Mouse (Mus musculus): ENCODE data around the gene Robo2. TPM values are rescaled to one million over a fixed set of nuclear protein-coding genes. Genes with fewer than 3 reads are reported as not detected.

Robo2 gene
- polyA plus RNA-seq, 1 experiment from 2014 or later, result 60.7 TPM

DNA sequence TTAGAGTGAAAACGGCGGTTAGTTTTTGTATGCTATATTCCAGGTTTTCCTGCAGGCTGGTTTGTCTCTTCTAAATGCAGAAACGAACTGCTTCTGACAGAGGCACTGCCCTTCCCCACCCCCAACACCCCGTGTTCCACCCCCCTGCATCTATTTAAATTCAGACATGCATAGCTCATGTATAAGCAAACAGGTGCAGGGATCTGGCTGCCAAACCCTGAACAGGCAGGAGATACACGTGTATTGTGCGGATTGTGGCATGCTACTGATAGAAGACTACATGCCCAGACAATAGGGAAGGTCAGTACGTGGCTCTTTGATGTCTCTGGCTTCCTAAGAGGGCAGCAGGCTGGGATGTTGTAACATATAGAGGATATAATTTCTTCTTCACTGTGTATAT, 95.5 kb downstream of the Robo2 start:
- Histone ChIP-seq H3K27me3 (no peaks in the 10 kb centered on the region), H3K4me2 (replicated peaks) (no peak overlapping the region), H3K27ac (replicated peaks) (no peak overlapping the region), H3K9me3 (no peaks in the 10 kb centered on the region), H3K36me3 (no peaks in the 10 kb centered on the region), H3K4me1 (0 out of 2 replicates have a peak, but pooled peaks cover 3% of the 10 kb centered on the region), H3K4me3 (no peak overlapping the region), H3K9ac (replicated peaks) (no peak overlapping the region)
- ATAC-seq (ENCODE audit: low FRiP score, low read depth), result peak; percentile 66; the same call in 1 of the 2 replicates
- WGBS, result 50% methylated on average over 7 of the region's 7 CpGs

DNA sequence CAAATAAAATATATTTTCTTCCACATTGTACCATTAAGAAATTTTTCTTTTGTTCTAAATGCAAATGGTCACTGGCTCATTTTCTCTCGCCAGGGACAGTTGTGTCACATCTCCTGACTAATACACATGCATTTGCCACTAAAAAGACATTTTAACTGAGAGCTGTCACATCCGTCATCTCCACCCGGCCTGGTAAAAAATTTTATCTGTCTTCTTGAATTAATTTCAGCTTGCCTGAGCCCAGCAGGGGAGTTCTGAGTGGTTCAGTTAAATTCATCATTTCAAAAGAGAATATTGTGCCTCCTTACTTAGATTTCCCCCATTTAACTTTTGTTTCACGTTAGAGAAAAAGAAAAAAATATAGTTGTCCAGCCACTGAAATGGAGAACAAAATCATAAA, 98.4 kb downstream of the Robo2 start:
- H3K4me2 ChIP-seq (replicated peaks), result no peak overlapping the region
- H3K36me3 ChIP-seq, result no peaks in the 10 kb centered on the region
- no peaks in the 10 kb centered on the region for H3K27me3 ChIP-seq
- 0 out of 2 replicates have a peak, but pooled peaks cover 3% of the 10 kb centered on the region for H3K4me1 ChIP-seq
- no peak overlapping the region for H3K27ac ChIP-seq (replicated peaks)
- no peak for ATAC-seq (ENCODE audit: low FRiP score, low read depth)
- 39% methylated on average over 4 of the region's 4 CpGs for WGBS
- no peaks in the 10 kb centered on the region for H3K9me3 ChIP-seq
- H3K4me3 ChIP-seq, result no peak overlapping the region
- no peak overlapping the region for H3K9ac ChIP-seq (replicated peaks)

DNA sequence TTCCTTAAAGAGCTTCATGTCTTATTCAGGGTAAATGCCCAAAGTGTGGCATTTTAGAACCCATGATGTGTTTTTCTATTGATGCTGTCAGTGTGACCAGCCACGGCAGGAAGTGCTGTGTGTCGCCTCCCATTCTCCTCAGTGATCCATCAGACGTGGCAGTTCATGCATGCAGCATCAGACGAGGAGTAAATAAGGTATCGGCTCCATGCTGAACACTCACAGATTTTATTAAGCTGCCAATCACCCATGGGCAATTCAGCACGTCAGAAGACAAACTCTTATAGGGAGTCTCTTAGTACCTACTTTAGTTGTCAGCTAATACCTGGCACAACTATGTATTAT, 104.1 kb downstream of the Robo2 start:
- no peak overlapping the region for H3K4me3 ChIP-seq
- H3K4me2 ChIP-seq (replicated peaks), result no peak overlapping the region
- no peaks in the 10 kb centered on the region for H3K36me3 ChIP-seq
- no peaks in the 10 kb centered on the region for H3K4me1 ChIP-seq
- H3K27me3 ChIP-seq, result no peaks in the 10 kb centered on the region
- H3K27ac ChIP-seq (replicated peaks), result no peak overlapping the region
- H3K9me3 ChIP-seq, result no peaks in the 10 kb centered on the region
- no peak overlapping the region for H3K9ac ChIP-seq (replicated peaks)
- 44% methylated on average over 6 of the region's 6 CpGs for WGBS
- ATAC-seq (ENCODE audit: low FRiP score, low read depth), result no peak

DNA sequence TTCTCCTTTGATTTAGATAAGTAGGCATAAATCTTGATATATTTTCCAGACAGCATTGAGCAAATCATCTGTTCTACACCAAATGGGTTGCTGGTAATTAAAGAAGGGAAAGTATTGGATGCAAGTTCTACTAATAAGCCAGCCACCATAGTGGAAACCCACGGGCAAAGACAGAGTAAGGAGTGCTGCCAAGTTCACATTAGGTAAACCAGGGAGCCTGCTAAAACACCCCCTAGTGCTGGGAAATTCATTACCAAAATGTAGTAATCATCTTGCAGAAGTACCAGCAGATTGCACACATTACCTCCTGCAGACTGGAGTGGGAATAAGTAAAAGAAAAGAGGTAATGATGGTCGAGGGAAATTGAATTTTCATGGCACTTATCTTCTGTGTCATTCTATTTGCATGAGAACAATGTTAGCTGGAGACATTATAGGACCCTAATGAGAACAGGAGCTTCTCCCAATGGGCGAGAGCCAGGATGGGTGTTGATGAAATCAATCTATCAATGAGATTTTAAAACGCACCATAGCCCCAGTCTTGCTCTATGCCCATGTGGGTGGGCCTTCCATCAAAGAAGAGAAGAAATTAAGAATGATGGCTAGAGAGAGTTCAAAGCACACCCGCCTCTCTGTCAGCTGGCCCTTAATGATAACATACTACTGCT, 104.6 kb downstream of the Robo2 start:
- Histone ChIP-seq H3K27me3 (no peaks in the 10 kb centered on the region), H3K9ac (replicated peaks) (no peak overlapping the region), H3K36me3 (no peaks in the 10 kb centered on the region), H3K9me3 (no peaks in the 10 kb centered on the region), H3K4me1 (no peaks in the 10 kb centered on the region), H3K4me3 (no peak overlapping the region), H3K4me2 (replicated peaks) (no peak overlapping the region), H3K27ac (replicated peaks) (no peak overlapping the region)
- WGBS, result 62% methylated on average over 5 of the region's 5 CpGs
- no peak for ATAC-seq (ENCODE audit: low FRiP score, low read depth)

DNA sequence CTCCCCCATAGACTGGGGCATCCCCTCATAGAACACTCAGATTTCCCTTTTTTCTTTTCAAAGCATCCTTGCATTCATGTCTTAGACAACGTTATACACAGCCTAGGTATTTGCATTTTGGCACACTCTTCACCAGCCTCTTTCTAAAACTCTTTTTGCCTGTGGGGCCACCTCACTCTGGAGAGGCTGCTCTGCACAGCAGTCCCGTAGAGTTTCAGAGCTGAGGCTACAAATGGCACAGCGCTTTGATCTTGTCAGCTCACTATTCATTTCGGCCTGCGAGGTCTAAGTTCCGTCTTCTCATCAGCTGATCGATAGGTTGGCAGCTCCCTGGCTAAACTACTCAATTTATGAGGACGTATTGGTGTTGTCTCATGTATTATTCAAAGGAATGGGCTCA, 123.7 kb downstream of the Robo2 start:
- ATAC-seq (ENCODE audit: low FRiP score, low read depth), result no peak; the same call in 1 of the 2 replicates
- H3K36me3 ChIP-seq, result no peaks in the 10 kb centered on the region
- H3K4me3 ChIP-seq, result no peak overlapping the region
- H3K27me3 ChIP-seq, result no peaks in the 10 kb centered on the region
- H3K9me3 ChIP-seq, result no peaks in the 10 kb centered on the region
- H3K27ac ChIP-seq (replicated peaks), result no peak overlapping the region
- H3K4me2 ChIP-seq (replicated peaks), result no peak overlapping the region
- no peak overlapping the region for H3K9ac ChIP-seq (replicated peaks)
- 64% methylated on average over 8 of the region's 8 CpGs for WGBS
- peaks cover 8% of the 10 kb centered on the region; the same call in 1 of the 2 replicates for H3K4me1 ChIP-seq

DNA sequence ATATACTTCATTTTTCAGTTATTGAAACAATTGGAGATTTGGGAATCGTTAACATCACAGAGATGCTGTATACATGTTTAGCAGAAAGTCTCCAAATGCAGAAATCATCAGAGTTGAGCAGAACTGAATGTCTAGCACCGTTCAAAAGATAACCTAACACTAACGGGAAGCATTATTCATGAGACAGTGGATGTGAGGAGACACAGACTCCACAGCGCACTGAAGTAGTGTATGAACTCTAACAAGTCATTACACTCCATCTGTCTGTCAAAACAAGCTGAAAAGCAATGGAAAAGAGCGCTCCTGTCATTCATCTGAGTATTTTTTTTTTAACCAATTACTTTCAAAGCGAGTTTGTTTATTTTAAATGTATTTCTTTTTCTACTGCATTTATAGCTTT, 129.1 kb downstream of the Robo2 start:
- no peak for ATAC-seq (ENCODE audit: low FRiP score, low read depth)
- Histone ChIP-seq H3K27ac (replicated peaks) (no peak overlapping the region), H3K4me2 (replicated peaks) (no peak overlapping the region), H3K4me1 (peaks cover under 1% of the 10 kb centered on the region; the same call in 1 of the 2 replicates), H3K36me3 (no peaks in the 10 kb centered on the region), H3K9ac (replicated peaks) (no peak overlapping the region), H3K9me3 (no peaks in the 10 kb centered on the region), H3K27me3 (no peaks in the 10 kb centered on the region), H3K4me3 (no peak overlapping the region)
- 78% methylated on average over 6 of the region's 6 CpGs for WGBS

DNA sequence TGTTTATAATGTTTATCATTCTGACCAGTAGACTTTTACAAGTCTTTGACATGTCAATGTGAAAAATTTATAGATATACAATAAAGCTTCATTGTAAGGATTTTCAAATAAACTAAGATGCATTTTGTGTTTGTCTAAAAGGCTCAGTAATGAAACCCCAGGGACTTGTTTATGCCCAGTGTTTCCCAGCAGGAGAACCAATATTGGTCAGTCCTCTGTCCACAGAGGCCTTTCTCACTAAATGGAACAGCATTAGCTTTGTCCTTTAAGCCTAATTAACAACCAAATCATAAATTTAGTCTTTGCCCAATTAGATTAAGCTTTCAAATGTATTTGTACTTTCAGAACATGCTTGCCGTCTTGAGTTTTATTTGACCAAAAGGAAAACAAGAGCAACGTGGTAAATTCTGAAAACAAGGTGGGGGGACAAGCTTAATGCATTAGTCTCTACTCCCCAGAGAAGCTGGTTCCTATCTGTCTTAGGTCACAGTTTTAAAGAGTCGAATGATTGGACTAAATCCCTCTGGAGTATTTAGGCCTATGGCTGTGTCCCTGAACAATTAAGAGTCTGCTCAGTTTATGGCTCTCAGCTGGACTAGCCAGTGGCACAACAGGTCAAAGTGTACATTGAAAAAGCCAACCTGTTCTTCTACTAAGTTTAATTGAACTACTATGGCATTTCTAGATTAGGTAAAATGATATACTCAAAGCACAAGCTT, 134.6 kb downstream of the Robo2 start:
- H3K9me3 ChIP-seq, result no peaks in the 10 kb centered on the region
- WGBS, result 57% methylated on average over 3 of the region's 3 CpGs
- H3K27me3 ChIP-seq, result no peaks in the 10 kb centered on the region
- H3K4me1 ChIP-seq, result no peaks in the 10 kb centered on the region
- no peak for ATAC-seq (ENCODE audit: low FRiP score, low read depth)
- H3K9ac ChIP-seq (replicated peaks), result no peak overlapping the region
- H3K36me3 ChIP-seq, result no peaks in the 10 kb centered on the region
- no peak overlapping the region for H3K27ac ChIP-seq (replicated peaks)
- no peak overlapping the region for H3K4me3 ChIP-seq
- no peak overlapping the region for H3K4me2 ChIP-seq (replicated peaks)

DNA sequence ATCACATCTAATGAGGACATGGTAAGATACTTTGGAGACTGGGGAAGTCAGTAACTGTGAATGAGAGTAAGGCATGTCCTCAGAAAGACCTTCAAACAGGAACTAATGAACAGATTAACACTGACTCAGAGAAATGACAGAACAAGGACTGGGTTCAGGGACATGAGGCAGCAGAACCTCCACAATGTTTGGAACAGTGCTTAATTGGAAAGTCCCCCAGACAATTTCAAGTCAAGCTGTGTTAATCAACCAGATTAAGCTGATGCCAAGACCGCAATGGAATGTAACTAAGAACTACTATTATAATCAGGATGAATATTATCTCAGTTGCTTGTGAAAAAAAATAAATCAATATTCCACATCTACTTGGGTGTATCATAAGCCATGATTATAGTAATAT, 137.0 kb downstream of the Robo2 start:
- ATAC-seq (ENCODE audit: low FRiP score, low read depth), result no peak
- H3K4me3 ChIP-seq, result no peak overlapping the region
- H3K27me3 ChIP-seq, result no peaks in the 10 kb centered on the region
- WGBS, result 82% methylated on average over 1 of the region's 1 CpGs
- no peak overlapping the region for H3K9ac ChIP-seq (replicated peaks)
- H3K36me3 ChIP-seq, result no peaks in the 10 kb centered on the region
- no peak overlapping the region for H3K27ac ChIP-seq (replicated peaks)
- no peak overlapping the region for H3K4me2 ChIP-seq (replicated peaks)
- H3K4me1 ChIP-seq, result no peaks in the 10 kb centered on the region
- H3K9me3 ChIP-seq, result no peaks in the 10 kb centered on the region

DNA sequence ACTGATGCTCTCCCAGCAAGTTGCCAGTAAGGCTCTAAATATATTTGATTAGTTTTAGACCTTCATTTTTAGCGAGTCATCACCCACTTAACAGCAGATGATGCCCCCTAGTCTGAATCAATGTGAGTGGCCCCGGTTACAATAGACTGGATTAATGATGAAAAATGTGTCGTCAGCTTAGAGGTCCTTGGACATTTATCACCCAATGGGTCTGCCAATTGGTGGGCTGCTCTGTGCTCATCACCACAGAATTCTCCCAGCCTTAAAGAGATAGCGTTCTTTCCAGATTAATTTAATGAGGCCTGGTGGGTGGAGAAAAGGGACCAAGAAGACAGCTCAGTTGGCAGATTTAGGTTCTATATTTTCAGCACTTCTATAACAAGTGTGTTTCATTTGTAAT, 138.6 kb downstream of the Robo2 start:
- H3K36me3 ChIP-seq, result no peaks in the 10 kb centered on the region
- H3K4me2 ChIP-seq (replicated peaks), result no peak overlapping the region
- no peak overlapping the region for H3K27ac ChIP-seq (replicated peaks)
- no peak overlapping the region for H3K9ac ChIP-seq (replicated peaks)
- no peak overlapping the region for H3K4me3 ChIP-seq
- 71% methylated on average over 4 of the region's 4 CpGs for WGBS
- H3K4me1 ChIP-seq, result no peaks in the 10 kb centered on the region
- H3K9me3 ChIP-seq, result no peaks in the 10 kb centered on the region
- ATAC-seq (ENCODE audit: low FRiP score, low read depth), result no peak
- H3K27me3 ChIP-seq, result no peaks in the 10 kb centered on the region

DNA sequence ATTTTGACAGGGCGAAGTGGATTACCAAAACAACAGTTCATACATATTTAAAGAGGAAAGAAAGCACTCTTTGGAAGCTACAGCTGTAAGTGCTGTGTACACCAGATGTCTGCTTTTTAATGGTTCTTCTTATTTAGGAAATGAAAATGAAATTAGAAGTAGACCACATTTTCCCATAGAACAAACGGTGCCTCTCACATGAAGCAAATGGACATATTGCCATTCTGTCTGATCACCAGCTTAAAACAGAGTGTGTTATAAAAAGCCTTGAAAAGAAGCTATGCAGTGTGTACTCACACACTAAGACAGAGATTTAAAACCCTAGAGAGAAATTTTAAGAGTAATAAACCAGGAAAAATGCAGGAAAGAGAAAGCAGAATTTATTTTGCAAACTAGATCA, 153.4 kb downstream of the Robo2 start:
- Histone ChIP-seq H3K4me1 (0 out of 2 replicates have a peak, but pooled peaks cover 3% of the 10 kb centered on the region), H3K9me3 (no peaks in the 10 kb centered on the region), H3K27me3 (no peaks in the 10 kb centered on the region), H3K27ac (replicated peaks) (no peak overlapping the region), H3K4me2 (replicated peaks) (no peak overlapping the region), H3K36me3 (no peaks in the 10 kb centered on the region), H3K9ac (replicated peaks) (no peak overlapping the region), H3K4me3 (no peak overlapping the region)
- WGBS, result 63% methylated on average over 2 of the region's 2 CpGs
- no peak for ATAC-seq (ENCODE audit: low FRiP score, low read depth)

DNA sequence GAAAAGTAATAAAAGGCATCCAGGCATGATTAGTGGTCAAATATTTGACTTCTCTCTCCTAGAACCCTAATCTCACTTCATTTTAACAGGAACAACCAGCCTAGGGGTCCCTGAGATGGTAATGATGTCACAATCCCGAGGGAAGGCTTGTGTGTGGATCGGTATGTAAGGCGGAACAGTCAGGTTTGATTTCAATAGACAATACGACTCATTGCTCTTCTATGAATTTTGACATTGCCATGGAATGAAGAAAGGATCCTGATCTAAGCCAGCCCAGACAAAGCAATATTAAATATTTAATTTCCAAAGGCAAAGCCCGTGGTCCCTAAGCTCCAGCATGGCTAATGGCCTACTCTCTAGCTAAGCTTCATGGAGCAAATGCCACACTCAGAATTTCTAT, 167.2 kb downstream of the Robo2 start:
- H3K4me2 ChIP-seq (replicated peaks), result no peak overlapping the region
- H3K27me3 ChIP-seq, result no peaks in the 10 kb centered on the region
- peak; percentile 69 for ATAC-seq (ENCODE audit: low FRiP score, low read depth)
- peak overlapping the region; percentile 27 for H3K27ac ChIP-seq (replicated peaks)
- 78% methylated on average over 5 of the region's 5 CpGs for WGBS
- H3K4me1 ChIP-seq, result no peaks in the 10 kb centered on the region
- no peak overlapping the region for H3K4me3 ChIP-seq
- H3K9me3 ChIP-seq, result no peaks in the 10 kb centered on the region
- no peaks in the 10 kb centered on the region for H3K36me3 ChIP-seq
- H3K9ac ChIP-seq (replicated peaks), result no peak overlapping the region

DNA sequence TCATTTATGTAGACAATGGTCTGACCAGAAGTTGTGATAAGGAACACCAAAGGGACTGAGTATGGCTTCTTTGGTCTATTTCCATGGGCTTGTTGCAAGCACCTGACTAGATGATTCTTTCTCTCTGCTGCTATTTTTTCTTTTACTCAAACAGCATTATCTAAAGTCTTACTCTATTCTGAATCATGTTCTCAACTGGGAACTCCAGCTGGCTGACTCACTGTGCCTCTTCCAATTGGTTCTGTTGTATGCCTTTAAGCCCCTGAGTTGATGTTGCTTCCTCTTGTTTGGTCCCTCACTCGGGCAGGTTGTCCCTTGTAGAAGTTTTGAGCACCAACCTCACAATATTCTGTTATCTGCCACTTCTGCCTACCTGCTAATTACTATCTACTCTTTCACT, 170.1 kb downstream of the Robo2 start:
- H3K27ac ChIP-seq (replicated peaks), result no peak overlapping the region
- no peak overlapping the region for H3K4me2 ChIP-seq (replicated peaks)
- 77% methylated on average over 1 of the region's 1 CpGs for WGBS
- no peaks in the 10 kb centered on the region for H3K36me3 ChIP-seq
- H3K9ac ChIP-seq (replicated peaks), result no peak overlapping the region
- no peak overlapping the region for H3K4me3 ChIP-seq
- no peaks in the 10 kb centered on the region for H3K27me3 ChIP-seq
- no peaks in the 10 kb centered on the region for H3K9me3 ChIP-seq
- ATAC-seq (ENCODE audit: low FRiP score, low read depth), result no peak
- no peaks in the 10 kb centered on the region for H3K4me1 ChIP-seq

All from midbrain, embryonic 12.5 days (tissue).